In the genomic region with DNA sequence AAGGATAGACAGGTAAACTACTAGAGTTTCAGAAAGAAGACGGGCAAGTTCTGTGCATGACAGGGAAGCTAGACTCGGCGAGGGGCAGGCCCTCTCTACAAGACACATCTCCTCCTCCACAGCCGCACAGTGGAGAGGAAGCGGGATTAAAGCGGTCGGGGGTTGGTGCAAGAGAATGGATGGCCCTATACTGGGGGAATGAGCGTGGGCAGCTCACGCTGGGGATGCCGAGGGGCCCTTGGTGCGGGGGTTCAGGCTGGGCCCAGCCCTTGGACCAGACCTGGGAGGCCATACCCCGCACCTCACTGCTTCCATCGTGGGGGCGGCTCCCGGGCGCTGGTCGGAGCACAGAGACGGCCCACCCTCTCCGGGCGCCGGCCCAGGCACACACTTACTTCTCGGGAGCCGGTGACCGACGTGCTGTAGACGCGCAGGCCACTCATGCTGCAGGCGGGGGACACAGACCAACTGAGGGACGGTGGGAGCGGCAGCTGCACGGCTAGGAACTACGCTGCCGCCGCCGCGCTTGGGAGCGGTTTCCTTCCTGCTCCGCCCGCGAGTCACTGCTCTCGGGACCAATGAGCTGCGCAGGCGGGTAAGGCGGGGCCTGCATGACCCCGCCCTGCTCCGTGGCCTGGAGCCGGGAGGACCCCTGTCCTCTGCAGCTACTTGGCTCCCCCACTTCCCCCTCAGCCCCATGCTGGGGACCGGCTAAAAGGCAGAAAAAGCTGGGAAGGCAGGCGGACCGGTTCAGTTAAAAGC, we compare ENCODE assay signal across 8 mouse cellular contexts. TPM values are rescaled to one million over a fixed set of nuclear protein-coding genes. Genes with fewer than 3 reads are reported as not detected.
DNase-seq lines count a peak whose midpoint lies in the region; ATAC-seq lines count a peak whose summit lies in the region.

TSS of gene Sh3bgrl3 (minus strand) at position 569 of the 762 bp plus-strand sequence.

- peaks cover 20% of the 10 kb centered on the region; the same call in 1 of the 2 replicates for H3K36me3 ChIP-seq in embryonic facial prominence, embryonic 12.5 days
- no peaks in the 10 kb centered on the region for H3K36me3 ChIP-seq in midbrain, embryonic 11.5 days (ENCODE audit: control insufficient read depth, insufficient read depth, low read length)

- under 1% methylated on average over 49 of the region's 50 CpGs for WGBS in embryonic facial prominence, embryonic 12.5 days
- under 1% methylated on average over 45 of the region's 50 CpGs for WGBS in midbrain, embryonic 11.5 days

- peaks cover 22% of the 10 kb centered on the region for H3K4me1 ChIP-seq in embryonic facial prominence, embryonic 12.5 days
- H3K4me1 ChIP-seq in midbrain, embryonic 11.5 days (ENCODE audit: control insufficient read depth, insufficient read depth, low read length) = peaks cover 13% of the 10 kb centered on the region

- H3K9ac ChIP-seq in embryonic facial prominence, embryonic 12.5 days = peak within 1 kb of the TSS; percentile 83
- H3K9ac ChIP-seq in midbrain, embryonic 11.5 days (ENCODE audit: low read length) = peak within 1 kb of the TSS; percentile 89

- peak within 1 kb of the TSS; percentile 87 for H3K4me3 ChIP-seq in embryonic facial prominence, embryonic 12.5 days
- peak within 1 kb of the TSS; percentile 86 for H3K4me3 ChIP-seq in midbrain, embryonic 11.5 days (ENCODE audit: low read depth, low read length)

- peak within 1 kb of the TSS; percentile 85 for H3K27ac ChIP-seq in embryonic facial prominence, embryonic 12.5 days
- peak within 1 kb of the TSS; percentile 57 for H3K27ac ChIP-seq in midbrain, embryonic 11.5 days (ENCODE audit: low read depth, low read length)

- peak; percentile 91 for ATAC-seq in embryonic facial prominence, embryonic 12.5 days (ENCODE audit: insufficient number of reproducible peaks, insufficient read depth, low FRiP score, low TSS enrichment)
- ATAC-seq in midbrain, embryonic 11.5 days (ENCODE audit: low FRiP score) = peak; percentile 96

- peak; percentile 87 for DNase-seq in 3134 (ENCODE audit: extremely low read depth, insufficient read length, low spot score)
- peak; percentile 91 to 95 for DNase-seq in adrenal gland, postnatal 36 days
- DNase-seq in heart, adult 11 months = peak; percentile 100
- DNase-seq in kidney, adult 11 months = peak; percentile 86
- peak; percentile 88 for DNase-seq in left cerebral cortex, postnatal 4 days
- DNase-seq in midbrain, embryonic 11.5 days (ENCODE audit: low spot score, missing footprints) = peak; percentile 98
- peak; percentile 78 for DNase-seq in skeletal muscle tissue, adult 2 months (ENCODE audit: low read depth, low spot score)

- H3K9me3 ChIP-seq in embryonic facial prominence, embryonic 12.5 days = no peaks in the 10 kb centered on the region
- no peaks in the 10 kb centered on the region for H3K9me3 ChIP-seq in midbrain, embryonic 11.5 days (ENCODE audit: control insufficient read depth, low read length)

- peak within 1 kb of the TSS; percentile 84 for H3K4me2 ChIP-seq in embryonic facial prominence, embryonic 12.5 days (replicated peaks)
- peak within 1 kb of the TSS; percentile 92 for H3K4me2 ChIP-seq in midbrain, embryonic 11.5 days

- no peaks in the 10 kb centered on the region for H3K27me3 ChIP-seq in embryonic facial prominence, embryonic 12.5 days
- H3K27me3 ChIP-seq in midbrain, embryonic 11.5 days (ENCODE audit: control insufficient read depth, insufficient read depth, low read length) = no peaks in the 10 kb centered on the region

- intact Hi-C loops in left cerebral cortex, postnatal 4 days (cut with DNase I) = no loop called here

RNA-seq across cellular contexts. Expression of gene Sh3bgrl3, which starts in this region (rescaled TPM):
- 10 to 100 TPM; 66.8 to 86.5 TPM for total RNA-seq in adrenal gland, postnatal 36 days (2021)
- polyA plus RNA-seq in embryonic facial prominence, embryonic 12.5 days (2016; fragmentation: Nextera tagmentation; extraction: Ambion mirVana) = 345 and 360 TPM in 2 replicates
- 100 to 1,000 TPM; 214 to 231 TPM for total RNA-seq in left cerebral cortex, postnatal 4 days (2021)
- polyA plus RNA-seq in midbrain, embryonic 11.5 days (2014; fragmentation: Nextera tagmentation; extraction: Ambion mirVana) = 308 and 312 TPM in 2 replicates

Comparison
In these comparisons a context has a peak if more than half of its experiments do, and no peak if none do; other contexts are left out.
1. Peak in every context shown above with its lines: DNase-seq, ATAC-seq, H3K4me3 ChIP-seq and H3K27ac ChIP-seq.